Mouse (Mus musculus): ENCODE measurements at regions not wholly inside any gene's neighbourhood (a gene's known extent, or its start where the extent isn't known, plus 50 kb on each side); places are given as distances from the start of the nearest gene placed in this dataset.
"Not testable (repeated sequence)": the region's sequence is repeated elsewhere in the genome, so short reads cannot be mapped to it uniquely, and the experiment has no call there.

GRCm38 (mm10) chr9:48058599-48058998 is 103.2 kb upstream of the Nxpe4 start:
- TF ChIP-seq CTCF (IDR thresholded peaks at IDR 0.05), result no peak
- intact Hi-C loops (cut with DNase I), result no loop called here
- Histone ChIP-seq H3K4me3 (no peak overlapping the region), H3K27ac (peak overlapping the region; percentile 57)
- no peak for DNase-seq (ENCODE audit: extremely low spot score in 1 of 2, low spot score in 2 of 2)

GRCm38 (mm10) chr9:48059549-48060165 is 102.2 kb upstream of the Nxpe4 start:
- DNase-seq (ENCODE audit: extremely low spot score in 1 of 2, low spot score in 2 of 2), result no peak
- intact Hi-C loops (cut with DNase I), result no loop called here
- peak overlapping the region; percentile 50; the same call in 1 of the 2 replicates for H3K27ac ChIP-seq
- no peak overlapping the region for H3K4me3 ChIP-seq
- no peak for TF ChIP-seq CTCF (IDR thresholded peaks at IDR 0.05)

- intact Hi-C loops (cut with DNase I), result no loop called here
- H3K27ac ChIP-seq, result no peak overlapping the region
- no peak for TF ChIP-seq CTCF (IDR thresholded peaks at IDR 0.05)
- no peak overlapping the region for H3K4me3 ChIP-seq
- no peak for DNase-seq (ENCODE audit: extremely low spot score in 1 of 2, low spot score in 2 of 2)
Measured at GRCm38 (mm10) chr9:48060996-48061395, 100.8 kb upstream of the Nxpe4 start.

- Histone ChIP-seq H3K4me3 (no peak overlapping the region), H3K27ac (peak overlapping the region; percentile 71)
- no peak for TF ChIP-seq CTCF (IDR thresholded peaks at IDR 0.05)
- intact Hi-C loops (cut with DNase I), result no loop called here
- DNase-seq (ENCODE audit: extremely low spot score in 1 of 2, low spot score in 2 of 2), result peak in 1 of 2 experiments; percentile 37
Measured at GRCm38 (mm10) chr9:48066730-48067345, 95.0 kb upstream of the Nxpe4 start.

GRCm38 (mm10) chr9:48072592-48072991 is 89.2 kb upstream of the Nxpe4 start:
- no peak for DNase-seq (ENCODE audit: extremely low spot score in 1 of 2, low spot score in 2 of 2)
- TF ChIP-seq CTCF (IDR thresholded peaks at IDR 0.05), result no peak
- intact Hi-C loops (cut with DNase I), result loop anchor here (1.0 to 10.0 kb wide), 9 partner anchors 21 to 538 kb away; partner anchors contain the start of genes Cadm1 and Nxpe4

DNA sequence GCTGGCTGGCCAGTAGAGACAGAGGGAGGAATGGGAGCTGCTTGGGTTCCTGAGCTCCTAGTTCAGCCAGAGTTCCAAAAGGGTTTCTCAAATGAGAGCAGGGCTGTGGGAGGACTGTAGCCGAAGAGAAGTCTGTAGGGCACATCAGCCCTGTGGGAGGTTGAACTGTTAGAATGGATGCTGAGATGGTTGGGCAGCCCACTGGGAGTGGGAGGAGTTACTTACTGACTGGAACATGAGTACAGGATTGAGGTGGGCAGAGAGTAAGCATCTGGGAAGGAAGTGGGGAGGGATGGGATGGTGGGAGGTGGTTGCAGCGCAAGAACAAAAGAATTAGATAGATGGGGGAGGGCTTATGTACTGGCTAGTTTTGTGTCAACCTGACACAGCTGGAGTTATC is 88.7 kb upstream of the Nxpe4 start:
- TF ChIP-seq CTCF (IDR thresholded peaks at IDR 0.05), result no peak
- Histone ChIP-seq H3K4me3 (no peak overlapping the region), H3K27ac (peak overlapping the region; percentile 79)
- peak; percentile 27 to 68 for DNase-seq (ENCODE audit: extremely low spot score in 1 of 2, low spot score in 2 of 2)
- intact Hi-C loops (cut with DNase I), result loop anchor here (2.0 to 10.0 kb wide), 8 partner anchors 36 to 538 kb away; partner anchors contain the start of genes Cadm1 and Nxpe4

More at GRCm38 (mm10) chr9:48072592-48072991, 89.2 kb upstream of the Nxpe4 start:
- H3K4me3 ChIP-seq, result no peak overlapping the region
- H3K27ac ChIP-seq, result peak overlapping the region; percentile 88

- intact Hi-C loops (cut with DNase I), result loop anchor here (10.0 kb wide), 1 partner anchor 541 kb away; the partner anchor contains the start of gene Cadm1
- Histone ChIP-seq H3K4me3 (no peak overlapping the region), H3K27ac (peak overlapping the region; percentile 32; the same call in 1 of the 2 replicates)
- no peak for TF ChIP-seq CTCF (IDR thresholded peaks at IDR 0.05)
- no peak for DNase-seq (ENCODE audit: extremely low spot score in 1 of 2, low spot score in 2 of 2)
Measured at GRCm38 (mm10) chr9:48075661-48076240, 86.1 kb upstream of the Nxpe4 start.

DNA sequence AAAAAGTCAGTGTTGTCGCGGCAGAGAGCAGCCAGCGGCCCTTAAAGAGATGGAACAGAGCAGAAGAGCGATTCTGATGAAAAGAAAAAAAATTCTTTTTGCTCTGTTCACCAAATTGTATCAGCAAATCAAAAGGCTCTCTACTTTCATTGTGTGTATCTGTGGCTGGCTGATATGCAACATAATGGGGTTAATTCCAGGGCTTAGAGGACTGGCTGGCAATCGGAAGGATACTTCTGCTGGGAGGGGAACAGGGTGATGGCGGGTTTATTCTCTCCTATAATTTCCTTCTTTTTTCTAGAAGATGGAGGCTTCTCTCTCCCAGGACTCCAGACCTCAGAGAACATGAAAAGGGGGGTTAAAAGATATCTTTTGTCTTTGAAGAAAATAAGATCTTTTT is 79.4 kb upstream of the Nxpe4 start:
- TF ChIP-seq CTCF (IDR thresholded peaks at IDR 0.05), result no peak
- no peak for DNase-seq (ENCODE audit: extremely low spot score in 1 of 2, low spot score in 2 of 2)
- intact Hi-C loops (cut with DNase I), result no loop called here
- Histone ChIP-seq H3K27ac (no peak overlapping the region), H3K4me3 (no peak overlapping the region)

GRCm38 (mm10) chr9:48084196-48084595 is 77.6 kb upstream of the Nxpe4 start:
- H3K27ac ChIP-seq; DNase-seq (ENCODE audit: extremely low spot score in 1 of 2, low spot score in 2 of 2); intact Hi-C loops (cut with DNase I); H3K4me3 ChIP-seq: not testable (repeated sequence)

DNA sequence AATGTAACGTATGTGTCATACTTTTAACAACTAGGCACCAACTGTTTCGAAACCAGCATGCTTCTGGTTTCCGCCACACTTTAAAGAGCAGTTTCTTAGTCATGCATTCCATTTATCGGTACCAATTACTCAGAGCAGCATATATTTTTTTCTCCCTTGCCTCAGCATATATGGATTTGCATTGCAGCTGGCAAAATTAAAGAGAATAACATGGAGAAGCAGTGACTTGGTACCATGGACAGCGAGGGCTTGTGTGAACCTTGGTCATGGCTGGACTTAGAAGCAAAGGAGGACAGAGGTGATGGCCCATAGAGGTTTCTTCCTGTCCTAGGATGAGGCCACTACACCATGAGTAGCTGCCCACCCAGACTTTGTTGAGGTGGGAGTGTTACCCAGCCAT is 72.2 kb upstream of the Nxpe4 start:
- intact Hi-C loops (cut with DNase I), result no loop called here
- no peak overlapping the region for H3K4me3 ChIP-seq
- TF ChIP-seq CTCF (IDR thresholded peaks at IDR 0.05), result no peak
- no peak for DNase-seq (ENCODE audit: extremely low spot score in 1 of 2, low spot score in 2 of 2)
- no peak overlapping the region for H3K27ac ChIP-seq

DNA sequence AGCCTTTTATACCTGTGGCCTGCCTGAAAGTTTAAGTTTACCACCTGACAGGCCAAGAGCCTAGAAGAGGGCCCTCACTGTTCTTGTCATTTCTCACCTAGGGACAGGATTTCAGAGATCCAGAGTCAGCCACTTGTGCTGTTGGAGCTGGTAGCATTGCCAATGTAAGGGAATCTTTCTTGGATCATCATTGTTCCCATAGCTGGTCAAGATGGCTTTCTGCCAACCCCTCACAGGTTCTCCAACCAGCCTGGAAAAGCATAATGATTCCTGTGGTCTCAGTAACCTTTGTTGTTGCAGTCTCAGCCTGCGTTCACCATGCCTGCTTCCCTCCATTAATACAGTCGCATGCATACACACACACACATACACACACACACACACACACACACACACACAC is 67.1 kb upstream of the Nxpe4 start:
- no peak for TF ChIP-seq CTCF (IDR thresholded peaks at IDR 0.05)
- no peak for DNase-seq (ENCODE audit: extremely low spot score in 1 of 2, low spot score in 2 of 2)
- H3K4me3 ChIP-seq, result no peak overlapping the region
- no peak overlapping the region for H3K27ac ChIP-seq
- intact Hi-C loops (cut with DNase I), result no loop called here

- no peak for DNase-seq (ENCODE audit: extremely low spot score in 1 of 2, low spot score in 2 of 2)
- Histone ChIP-seq H3K27ac (no peak overlapping the region), H3K4me3 (no peak overlapping the region)
- intact Hi-C loops (cut with DNase I), result no loop called here
- TF ChIP-seq CTCF (IDR thresholded peaks at IDR 0.05), result no peak
Measured at GRCm38 (mm10) chr9:48099846-48100245, 62.0 kb upstream of the Nxpe4 start.

All from left cerebral cortex, adult 2 months (tissue).